Mouse (Mus musculus) ES-E14 (cell line): ENCODE measurements around the gene Ino80. TPM values are rescaled to one million over a fixed set of nuclear protein-coding genes. Genes with fewer than 3 reads are reported as not detected.

Experiments
- DNase-seq: peaks from one replicate; pipeline ENCODE4 v3.0.0-alpha.2; 2013; ENCODE audit warnings: low read depth, low spot score
- H3K27ac ChIP-seq: 2 replicates; pipeline ENCODE4 v1.5.1; 2012; ENCODE audit warnings: low read depth, mild to moderate bottlenecking, low read length, moderate library complexity, mixed read lengths; ENCODE audit not compliant: poor library complexity, insufficient read depth, severe bottlenecking
- H3K36me3 ChIP-seq: 2 replicates; pipeline ENCODE4 v1.6.1; 2012; ENCODE audit warnings: mild to moderate bottlenecking, low read length, moderate library complexity, mixed read lengths; ENCODE audit not compliant: control insufficient read depth, poor library complexity, insufficient read depth, severe bottlenecking
- H3K4me1 ChIP-seq, 2 experiments: fragments of 150-350 bp in 1 of 2; sonication (generic) in 1 of 2; 2 replicates each; pipeline ENCODE4 v1.6.1; 2012; ENCODE audit warnings: low read length in 2 of 2, mild to moderate bottlenecking in 1 of 2, mixed read lengths in 1 of 2; ENCODE audit not compliant: control insufficient read depth in 2 of 2, insufficient read depth in 2 of 2, poor library complexity in 1 of 2
- H3K4me3 ChIP-seq, 2 experiments: fragments of 150-350 bp in 1 of 2; sonication (generic) in 1 of 2; 2 replicates each; pipeline ENCODE4 v1.5.1; 2012; ENCODE audit warnings: low read length in 2 of 2, low read depth in 1 of 2, mild to moderate bottlenecking in 1 of 2, mixed read lengths in 1 of 2; ENCODE audit not compliant: insufficient read depth in 1 of 2, poor library complexity in 1 of 2, severe bottlenecking in 1 of 2
- H3K9ac ChIP-seq: 2 replicates; pipeline ENCODE4 v1.6.1; 2012; ENCODE audit warnings: low read depth, mild to moderate bottlenecking, low read length, mixed read lengths; ENCODE audit not compliant: poor library complexity, insufficient read depth, severe bottlenecking
- H3K9me3 ChIP-seq: fragments of 150-350 bp; sonication (generic); 2 replicates; pipeline ENCODE4 v1.6.1; 2012; ENCODE audit warnings: low read depth, mild to moderate bottlenecking, low read length; ENCODE audit not compliant: control insufficient read depth, insufficient read depth
- CHD2 ChIP-seq: IDR thresholded peaks from 2 replicates; pipeline ENCODE4 v1.6.1; 2014; ENCODE audit warnings: mild to moderate bottlenecking, low read depth, low read length, inconsistent platforms
- HCFC1 ChIP-seq: IDR thresholded peaks from 2 replicates; pipeline ENCODE4 v1.6.1; 2012; ENCODE audit warnings: low read length, inconsistent platforms, borderline replicate concordance; ENCODE audit not compliant: insufficient read depth
- MAFK ChIP-seq: IDR thresholded peaks from 2 replicates; pipeline ENCODE4 v1.6.1; 2014; ENCODE audit warnings: mild to moderate bottlenecking, low read depth, low read length, inconsistent platforms; ENCODE audit not compliant: insufficient read depth
- ZC3H11A ChIP-seq: IDR thresholded peaks from 2 replicates; pipeline ENCODE4 v1.6.1; 2012; ENCODE audit warnings: low read depth, mild to moderate bottlenecking, inconsistent platforms, low read length, borderline replicate concordance
- ZNF384 ChIP-seq: IDR thresholded peaks from 2 replicates; pipeline ENCODE4 v1.6.1; 2012; ENCODE audit warnings: low read depth, low read length, inconsistent platforms
- in situ Hi-C, 2 experiments: fragments of 600-800 bp; cut with MboI; formaldehyde crosslinking; loops; one replicate each; pipeline ENCODE4 v1.15.1; 2025; ENCODE audit warnings: low sequenced_read_pairs in 2 of 2, inconsistent platforms in 1 of 2; ENCODE audit not compliant: unreplicated experiment in 2 of 2
- total RNA-seq: library from RNA; depleted of rRNA; stranded (reverse); fragments of 300-350 nt; gene quantifications from 2 replicates; pipeline ENCODE4 v1.2.3, GENCODE M21; 2012

The Ino80 gene
- total RNA-seq, 1 experiment: 38.8 TPM

GRCm38 (mm10) chr2:119398252-119398651, 79.2 kb downstream of the Ino80 start:
- no peak overlapping the region for H3K4me3 ChIP-seq
- in situ Hi-C loops: no loop called here
- H3K36me3 ChIP-seq: peaks cover 2% of the 10 kb centered on the region
- H3K27ac ChIP-seq: no peak overlapping the region
- H3K4me1 ChIP-seq: no peaks in the 10 kb centered on the region
- DNase-seq: no peak
- TF ChIP-seq MAFK: no peak
- no peak overlapping the region for H3K9ac ChIP-seq
- H3K9me3 ChIP-seq: no peaks in the 10 kb centered on the region

- no peak overlapping the region for H3K27ac ChIP-seq
- no peak overlapping the region for H3K9ac ChIP-seq
- H3K4me1 ChIP-seq: no peaks in the 10 kb centered on the region; a peak in 1 of 4 replicates
- no peak for TF ChIP-seq ZC3H11A
- no peak for TF ChIP-seq ZNF384
- TF ChIP-seq HCFC1: no peak
- no peak for TF ChIP-seq CHD2
- TF ChIP-seq MAFK: no peak
- in situ Hi-C loops: no loop called here
- H3K4me3 ChIP-seq: no peak overlapping the region
- H3K9me3 ChIP-seq: no peaks in the 10 kb centered on the region
- H3K36me3 ChIP-seq: peaks cover 4% of the 10 kb centered on the region
- DNase-seq: no peak
Observed at GRCm38 (mm10) chr2:119389992-119390391, 87.5 kb downstream of the Ino80 start.

- H3K4me1 ChIP-seq: no peaks in the 10 kb centered on the region; a peak in 1 of 4 replicates
- no peak overlapping the region for H3K9ac ChIP-seq
- H3K27ac ChIP-seq: no peak overlapping the region
- in situ Hi-C loops: no loop called here
- TF ChIP-seq ZNF384 (no peak), MAFK (no peak), ZC3H11A (no peak), CHD2 (no peak), HCFC1 (no peak)
- DNase-seq: no peak
- H3K4me3 ChIP-seq: no peak overlapping the region
- no peaks in the 10 kb centered on the region for H3K9me3 ChIP-seq
- H3K36me3 ChIP-seq: peaks cover 5% of the 10 kb centered on the region
Observed at GRCm38 (mm10) chr2:119388266-119388665, 89.2 kb downstream of the Ino80 start.

DNA sequence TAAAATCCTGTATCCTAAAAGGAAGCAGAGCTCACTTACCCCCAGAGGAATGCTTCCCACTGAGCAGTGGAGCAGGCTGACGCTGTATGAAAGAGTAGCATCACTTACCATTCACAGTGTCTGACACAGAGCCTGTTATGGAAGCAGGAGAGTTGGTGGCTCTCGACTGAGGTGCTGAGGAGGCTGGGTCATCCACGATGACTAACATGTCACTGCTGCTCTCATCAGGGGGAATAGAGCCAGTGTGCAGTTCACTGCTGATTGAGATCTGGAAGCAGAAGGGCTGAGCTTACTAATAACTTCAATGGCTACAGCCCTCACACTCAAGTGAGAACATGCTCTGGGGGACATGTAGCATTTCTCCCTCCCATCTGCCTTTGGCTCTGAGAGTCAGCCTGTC, 98.0 kb downstream of the Ino80 start:
- Histone ChIP-seq H3K9ac (no peak overlapping the region), H3K9me3 (no peaks in the 10 kb centered on the region), H3K4me3 (no peak overlapping the region), H3K4me1 (no peaks in the 10 kb centered on the region), H3K27ac (no peak overlapping the region), H3K36me3 (peaks cover 45% of the 10 kb centered on the region)
- DNase-seq: no peak
- TF ChIP-seq MAFK: no peak
- no peak for TF ChIP-seq ZNF384
- no peak for TF ChIP-seq HCFC1
- TF ChIP-seq ZC3H11A: no peak
- TF ChIP-seq CHD2: no peak
- in situ Hi-C loops: no loop called here

GRCm38 (mm10) chr2:119377826-119378225, 99.7 kb downstream of the Ino80 start:
- no peak for TF ChIP-seq HCFC1
- no peak for TF ChIP-seq MAFK
- TF ChIP-seq ZNF384: no peak
- no peak for TF ChIP-seq CHD2
- TF ChIP-seq ZC3H11A: no peak
- Histone ChIP-seq H3K27ac (no peak overlapping the region), H3K9me3 (no peaks in the 10 kb centered on the region), H3K36me3 (peaks cover 54% of the 10 kb centered on the region), H3K9ac (no peak overlapping the region), H3K4me1 (no peaks in the 10 kb centered on the region), H3K4me3 (no peak overlapping the region)
- no peak for DNase-seq
- in situ Hi-C loops: no loop called here
